Mouse (Mus musculus) liver, embryonic 14.5 days (tissue): ENCODE data around the gene Fes. TPM values are rescaled to one million over a fixed set of nuclear protein-coding genes. Genes with fewer than 3 reads are reported as not detected.

ENCODE experiments used
- ATAC-seq: fragments of 200-750 bp; cut with Nextera tagmentation; 2 replicates; pipeline ENCODE4 v1.8.0; 2017; ENCODE audit warnings: moderate number of reproducible peaks, mild to moderate bottlenecking, moderate library complexity; ENCODE audit not compliant: insufficient read depth
- DNase-seq, 3 experiments: peaks; one replicate each; pipeline ENCODE4 v3.0.0-alpha.2; 2012 to 2013; ENCODE audit warnings: low read depth in 3 of 3, low spot score in 3 of 3
- H3K27ac ChIP-seq: fragments of 300-500 bp; sonication (generic); 2 replicates; pipeline ENCODE4 v1.5.1; 2014; ENCODE audit warnings: moderate library complexity, mild to moderate bottlenecking, control low read depth, inconsistent platforms
- H3K27me3 ChIP-seq: fragments of 300-500 bp; sonication (generic); 2 replicates; pipeline ENCODE4 v1.6.1; 2014; ENCODE audit warnings: mild to moderate bottlenecking, low read length, moderate library complexity; ENCODE audit not compliant: control insufficient read depth, insufficient read depth
- H3K36me3 ChIP-seq: fragments of 300-500 bp; sonication (generic); replicated peaks from 2 replicates; pipeline ENCODE4 v1.6.1; 2014; ENCODE audit warnings: low read depth; ENCODE audit not compliant: control insufficient read depth, insufficient read depth
- H3K4me1 ChIP-seq, 2 experiments: fragments of 200-500 bp in 1 of 2; fragments of 300-500 bp in 1 of 2; sonication (generic) in 1 of 2; replicated peaks; 2 replicates each; pipeline ENCODE4 v1.6.1; 2012 to 2014; ENCODE audit warnings: antibody characterized with exemption in 1 of 2, inconsistent platforms in 1 of 2, low read length in 1 of 2; ENCODE audit not compliant: control insufficient read depth in 2 of 2, insufficient read depth in 2 of 2
- H3K4me2 ChIP-seq: fragments of 300-500 bp; sonication (generic); 2 replicates; pipeline ENCODE4 v1.6.1; 2014; ENCODE audit warnings: low read depth, mild to moderate bottlenecking, control low read depth, moderate library complexity
- H3K4me3 ChIP-seq, 2 experiments: fragments of 200-500 bp in 1 of 2; fragments of 300-500 bp in 1 of 2; sonication (generic) in 1 of 2; 2 replicates each; pipeline ENCODE4 v1.5.1; 2012 to 2014; ENCODE audit warnings: low read depth in 2 of 2, low read length in 2 of 2, mild to moderate bottlenecking in 2 of 2, control low read depth in 1 of 2, inconsistent platforms in 1 of 2, moderate library complexity in 1 of 2; ENCODE audit not compliant: insufficient read depth in 1 of 2
- H3K9ac ChIP-seq: fragments of 300-500 bp; sonication (generic); replicated peaks from 2 replicates; pipeline ENCODE4 v1.6.1; 2014; ENCODE audit warnings: mild to moderate bottlenecking, control low read depth, moderate library complexity
- H3K9me3 ChIP-seq: fragments of 300-500 bp; sonication (generic); 2 replicates; pipeline ENCODE4 v1.6.1; 2016; ENCODE audit warnings: low read length, mixed read lengths; ENCODE audit not compliant: control insufficient read depth
- CTCF ChIP-seq: IDR thresholded peaks from 2 replicates; pipeline ENCODE4 v1.5.1; 2016; ENCODE audit warnings: antibody characterized with exemption, low read depth, control low read depth
- EP300 ChIP-seq: IDR thresholded peaks from 2 replicates; pipeline ENCODE4 v1.6.1; 2016; ENCODE audit warnings: antibody characterized with exemption, low read depth
- WGBS: fragments of 180-500 bp; shearing (Covaris S2); extraction: QIAGEN DNeasy Blood & Tissue Kit; methylation state at CpG from one replicate; pipeline ENCODE4 v1.1.7; 2014; ENCODE audit not compliant: insufficient replicate concordance; 5-methylcytosine and 5-hydroxymethylcytosine counted together
- polyA plus RNA-seq, 2 experiments: library from polyadenylated mRNA; depleted of rRNA in 1 of 2; stranded (reverse) in 1 of 2; unstranded in 1 of 2; fragments of >200 nt; fragmentation: Nextera tagmentation in 1 of 2; extraction: Ambion mirVana in 1 of 2; gene quantifications; 2 replicates each; pipeline versions ENCODE4 v1.2.1 to v1.2.3; 2012 to 2014

Fes gene
- polyA plus RNA-seq, 2 experiments, result 9.0 to 11.9 TPM

DNA sequence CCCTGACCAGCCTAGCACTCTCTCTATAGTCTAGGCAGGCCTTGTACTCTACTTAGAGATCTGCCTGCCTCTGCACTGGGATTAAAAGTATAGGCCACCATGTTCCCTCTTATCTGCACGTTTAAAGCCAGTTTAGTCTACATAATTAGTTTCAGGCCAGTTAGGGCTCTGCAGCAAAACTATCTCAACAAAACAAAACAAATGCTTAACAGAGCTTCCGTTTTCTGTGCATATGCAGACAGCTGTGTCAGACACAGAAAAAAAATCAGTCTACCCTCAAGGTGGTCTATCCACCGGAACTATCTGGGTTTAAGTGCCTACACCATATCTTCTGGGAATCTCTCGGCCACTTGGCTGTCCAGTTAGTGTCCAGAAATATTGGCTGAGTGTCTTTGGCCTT is 14.4 kb downstream of the Fes start:
- H3K9ac ChIP-seq, result no peak overlapping the region
- 56% methylated on average over 4 of the region's 4 CpGs for WGBS
- no peaks in the 10 kb centered on the region for H3K9me3 ChIP-seq
- no peak overlapping the region for H3K4me2 ChIP-seq
- no peak overlapping the region for H3K4me3 ChIP-seq
- TF ChIP-seq CTCF (no peak), EP300 (no peak)
- no peak overlapping the region for H3K27ac ChIP-seq
- DNase-seq (no peak), ATAC-seq (no peak)
- peaks cover 0 to 10% of the 10 kb centered on the region in 2 experiments; a peak in 2 of 4 replicates for H3K4me1 ChIP-seq
- H3K36me3 ChIP-seq, result no peaks in the 10 kb centered on the region
- H3K27me3 ChIP-seq, result peaks cover 23% of the 10 kb centered on the region

DNA sequence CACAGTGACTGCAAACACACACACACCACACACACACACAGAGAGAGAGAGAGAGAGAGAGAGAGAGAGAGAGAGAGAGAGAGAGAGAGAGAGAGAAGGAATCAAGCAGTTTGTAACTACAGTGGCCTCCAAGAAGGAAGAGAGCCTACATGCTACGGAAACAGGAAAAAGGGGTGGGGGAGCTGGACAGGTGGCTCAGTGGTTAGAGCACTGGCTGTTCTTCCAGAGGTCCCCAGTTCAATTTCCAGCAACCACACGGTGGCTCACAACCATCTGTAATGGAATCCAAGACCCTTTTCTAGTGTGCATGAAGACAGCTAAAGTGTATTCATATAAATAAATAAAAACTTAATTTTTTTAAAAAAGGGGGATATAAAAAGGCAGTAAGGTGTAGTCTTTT is 15.1 kb downstream of the Fes start:
- no peak overlapping the region for H3K4me3 ChIP-seq
- no peaks in the 10 kb centered on the region for H3K36me3 ChIP-seq
- H3K4me1 ChIP-seq, result peaks cover 0 to 10% of the 10 kb centered on the region in 2 experiments; a peak in 2 of 4 replicates
- H3K4me2 ChIP-seq, result no peak overlapping the region
- H3K9me3 ChIP-seq, result no peaks in the 10 kb centered on the region
- H3K27ac ChIP-seq, result no peak overlapping the region
- no peak for TF ChIP-seq EP300
- H3K9ac ChIP-seq, result no peak overlapping the region
- ATAC-seq, result no peak
- H3K27me3 ChIP-seq, result peaks cover 23% of the 10 kb centered on the region
- WGBS, result 41% methylated on average over 2 of the region's 2 CpGs
- no peak for DNase-seq

DNA sequence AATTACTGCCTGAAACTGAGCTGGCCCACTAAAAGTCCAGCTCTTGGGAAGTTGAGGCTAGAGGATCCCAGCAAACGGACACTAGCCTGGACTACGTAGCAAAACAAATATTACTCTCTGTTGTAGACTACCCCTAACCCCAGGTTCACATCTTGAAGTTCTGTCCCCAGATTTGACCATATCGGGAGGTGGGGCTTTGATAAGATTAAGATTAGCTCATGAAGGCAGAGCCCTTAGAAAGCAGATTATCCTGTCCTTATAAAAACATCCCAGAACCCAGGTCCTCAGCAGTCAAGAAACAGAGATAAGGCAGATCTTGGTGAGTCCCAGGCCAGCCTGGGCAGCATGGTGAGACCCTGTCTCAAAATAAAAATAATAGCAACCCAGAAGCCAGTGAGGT is 15.6 kb downstream of the Fes start:
- Histone ChIP-seq H3K9ac (no peak overlapping the region), H3K36me3 (no peaks in the 10 kb centered on the region), H3K4me1 (peaks cover 0 to 10% of the 10 kb centered on the region in 2 experiments; a peak in 2 of 4 replicates), H3K27me3 (peaks cover 23% of the 10 kb centered on the region), H3K4me2 (no peak overlapping the region), H3K27ac (no peak overlapping the region), H3K9me3 (no peaks in the 10 kb centered on the region), H3K4me3 (no peak overlapping the region)
- WGBS, result 49% methylated on average over 3 of the region's 3 CpGs
- no peak for TF ChIP-seq EP300
- TF ChIP-seq CTCF, result no peak
- no peak for ATAC-seq
- no peak for DNase-seq

DNA sequence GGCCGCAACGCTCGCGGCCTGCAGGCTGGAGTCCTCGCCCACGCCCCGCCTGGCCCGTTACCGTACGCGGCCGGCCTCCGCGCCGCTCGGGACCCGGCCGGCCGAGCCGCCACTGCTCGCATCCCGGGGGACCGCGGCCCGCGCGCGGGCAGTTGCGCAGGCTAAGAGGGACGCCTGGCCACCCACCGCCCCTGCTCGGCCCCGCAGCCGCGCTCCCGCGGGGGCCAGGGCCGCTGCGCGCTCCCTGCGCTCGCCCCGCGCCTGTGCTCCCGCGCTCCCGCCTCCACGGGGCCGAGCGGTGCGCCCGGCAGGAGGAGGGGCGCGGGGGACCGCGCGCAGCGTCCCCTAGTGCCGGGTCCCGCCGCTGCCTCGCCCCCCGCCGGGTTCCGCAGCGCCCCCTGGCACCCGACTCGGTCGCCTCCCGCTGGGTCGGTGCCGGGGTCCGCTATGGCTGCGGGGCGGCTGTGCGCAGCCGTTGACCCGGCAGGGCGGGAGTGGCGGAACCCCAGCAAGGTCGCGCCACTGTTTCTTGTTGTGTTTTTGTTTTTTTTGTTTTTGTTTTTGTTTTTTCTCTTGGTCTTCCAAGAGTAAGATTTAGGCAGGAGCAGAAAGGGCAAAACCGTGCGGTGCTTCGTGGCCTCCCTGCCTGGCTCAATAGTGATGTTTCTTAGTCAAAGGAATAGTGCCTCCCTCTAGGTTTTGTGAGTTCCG is 16.6 kb downstream of the Fes start, which contains the start of gene Man2a2:
Gene Man2a2, minus strand, starts transcription at position 335 of the 711 bp plus-strand sequence.
- Histone ChIP-seq H3K9me3 (no peaks in the 10 kb centered on the region), H3K4me3 (peak within 1 kb of the TSS; percentile 49 to 65), H3K36me3 (no peaks in the 10 kb centered on the region), H3K4me1 (peaks cover 0 to 10% of the 10 kb centered on the region in 2 experiments; a peak in 2 of 4 replicates), H3K9ac (peak within 1 kb of the TSS; percentile 33; the same call in 1 of the 2 replicates), H3K27ac (no peak within 1 kb of the TSS), H3K27me3 (peaks cover 23% of the 10 kb centered on the region), H3K4me2 (peak within 1 kb of the TSS; percentile 71)
- WGBS, result 1% methylated on average over 62 of the region's 86 CpGs
- DNase-seq (peak in 1 of 3 experiments; percentile 24), ATAC-seq (peak; percentile 61)
- TF ChIP-seq CTCF, result peak; percentile 31
- TF ChIP-seq EP300, result no peak

DNA sequence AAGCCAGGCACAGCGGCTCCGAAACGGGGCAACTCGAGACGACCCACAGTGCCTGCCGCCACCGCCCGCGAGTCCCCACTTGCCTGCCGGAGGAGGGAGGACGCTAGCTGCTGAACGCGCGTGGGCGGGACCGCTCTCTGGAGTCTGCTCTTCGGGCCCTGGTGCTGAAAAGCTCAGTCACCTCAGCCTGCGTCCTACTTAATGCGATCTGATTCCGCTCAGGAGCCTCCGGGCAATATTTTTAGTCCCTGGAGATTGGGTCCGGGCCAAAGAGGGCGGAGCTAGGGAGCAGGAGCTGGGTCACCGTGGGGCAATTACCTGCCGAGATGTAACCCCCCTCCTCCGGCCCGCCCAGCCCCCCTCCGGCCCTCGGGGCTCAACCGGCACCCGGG is 17.1 kb downstream of the Fes start:
- 0% methylated on average over 31 of the region's 31 CpGs for WGBS
- Histone ChIP-seq H3K27me3 (peaks cover 23% of the 10 kb centered on the region), H3K27ac (no peak overlapping the region), H3K36me3 (no peaks in the 10 kb centered on the region), H3K4me1 (peaks cover 0 to 10% of the 10 kb centered on the region in 2 experiments; a peak in 2 of 4 replicates), H3K9ac (no peak overlapping the region), H3K9me3 (no peaks in the 10 kb centered on the region), H3K4me3 (peak overlapping the region; percentile 49 to 65), H3K4me2 (peak overlapping the region; percentile 71)
- TF ChIP-seq EP300 (no peak), CTCF (no peak)
- DNase-seq (peak in 1 of 3 experiments; percentile 17), ATAC-seq (peak; percentile 53)
